Mouse (Mus musculus) E14TG2a.4 (cell line): ENCODE data around the gene Babam2.

Experiments
- CTCF ChIP-seq: conservative IDR thresholded peaks from 2 replicates; pipeline ENCODE4 v1.5.1; 2014; ENCODE audit warnings: low read length
- NANOG ChIP-seq: IDR thresholded peaks from 2 replicates; pipeline ENCODE4 v1.6.1; 2014; ENCODE audit warnings: borderline replicate concordance, low read length, mixed read lengths

DNA sequence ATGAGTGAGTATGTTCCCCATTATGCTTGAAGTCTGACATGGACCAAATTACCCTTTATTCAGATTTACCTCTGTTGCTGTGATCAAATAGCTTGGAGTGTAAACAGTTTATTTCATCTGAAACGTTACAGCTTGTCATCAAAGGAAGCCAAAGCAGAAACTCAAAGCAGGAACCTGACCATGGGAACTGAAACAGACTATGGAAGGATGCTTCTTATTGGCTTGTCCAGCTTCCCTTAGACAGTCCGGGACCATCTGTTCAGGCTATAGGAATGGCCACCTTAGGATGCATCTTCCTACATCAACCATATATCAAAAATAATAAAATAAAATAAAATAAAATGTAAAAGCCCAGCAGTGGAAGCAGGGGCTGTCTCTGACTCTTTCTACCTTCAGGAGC, 183.0 kb downstream of the Babam2 start:
- TF ChIP-seq CTCF (no peak), NANOG (no peak)
